Mouse (Mus musculus) lung, postnatal 10 days (tissue): Measurements from ENCODE around the gene Tmem247.

Experiments used
- DNase-seq: peaks from one replicate; pipeline ENCODE4 v3.0.0; 2021

Gene Tmem247

DNA sequence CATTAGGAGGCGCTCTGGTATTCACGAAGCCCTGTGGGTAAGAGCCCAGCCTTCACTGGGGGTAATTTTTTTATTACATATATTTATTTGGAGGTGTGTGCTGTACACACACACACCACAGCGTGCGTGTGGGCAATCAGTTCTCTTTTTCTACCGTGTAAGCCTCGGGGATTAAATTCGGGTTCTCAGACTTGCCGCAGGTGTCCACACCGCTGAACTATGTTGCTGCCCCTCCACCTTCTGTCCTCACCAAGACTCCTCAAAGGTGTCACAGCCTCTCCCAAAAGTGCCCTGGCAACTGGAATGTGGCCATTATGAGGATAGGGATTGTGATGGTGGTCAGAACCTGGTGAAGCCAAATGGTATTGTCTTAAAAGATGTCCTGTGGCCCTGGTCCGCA, at the start of gene Tmem247:
Tmem247 (plus strand) TSS at position 301 of the 400 bp plus-strand sequence.
- DNase-seq: no peak

DNA sequence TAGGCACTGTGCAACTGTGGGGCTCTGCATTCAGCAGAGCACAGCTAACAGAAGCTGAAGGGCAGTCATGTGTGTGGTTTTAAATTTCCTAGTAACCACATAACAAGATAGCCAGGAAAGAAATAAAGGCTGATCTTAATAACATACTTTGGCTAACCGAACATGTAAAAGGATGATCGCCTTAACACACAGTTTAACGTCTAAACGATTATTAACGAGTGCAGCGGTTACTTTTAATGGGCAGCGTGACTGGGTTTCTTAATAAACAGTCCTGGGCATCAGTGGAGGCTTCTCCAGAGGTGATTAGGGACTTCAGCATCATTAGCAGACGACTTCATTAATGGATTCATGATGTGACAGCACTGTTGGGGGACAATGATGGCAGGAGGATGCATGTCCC, 46.6 kb upstream of the Tmem247 start:
- no peak for DNase-seq

DNA sequence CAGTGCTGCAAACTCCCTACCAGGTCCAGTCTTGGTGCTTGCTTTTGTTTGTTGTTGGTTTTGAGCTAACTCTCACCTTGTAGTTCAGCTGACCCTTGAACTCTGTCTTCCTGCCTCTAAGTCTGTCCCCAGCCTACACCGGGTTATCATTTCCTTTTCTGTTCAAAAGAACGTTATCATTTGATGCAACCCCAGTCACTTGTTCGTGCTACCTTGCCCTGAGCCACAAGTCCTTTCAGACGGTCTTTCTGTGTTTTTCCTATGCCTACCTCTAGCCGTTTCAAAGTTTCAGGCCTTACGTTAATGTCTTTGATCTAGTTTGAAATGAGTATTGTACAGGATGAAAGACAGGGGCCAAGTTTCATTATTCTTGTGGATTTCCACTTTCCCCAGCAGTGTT, 44.5 kb upstream of the Tmem247 start:
- DNase-seq: no peak

DNA sequence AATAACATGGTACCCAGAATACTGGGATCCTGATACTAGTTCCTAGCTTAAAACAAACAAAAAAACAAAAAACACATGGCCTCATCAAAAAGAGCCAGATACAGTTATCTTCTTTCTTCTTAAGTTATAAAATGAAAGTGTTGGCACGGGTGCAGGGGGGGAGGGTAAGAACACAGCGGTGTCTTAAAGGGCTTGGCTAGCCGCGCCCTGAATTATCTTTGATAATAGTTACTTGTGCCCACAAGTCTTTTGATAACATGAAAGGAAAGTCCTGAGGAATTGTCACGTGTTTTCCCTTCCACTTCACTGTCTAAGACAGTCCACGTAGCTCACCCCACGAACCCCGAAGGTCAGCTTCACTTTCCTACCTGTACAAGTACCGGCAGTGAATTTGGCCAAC, 40.2 kb upstream of the Tmem247 start:
- no peak for DNase-seq

DNA sequence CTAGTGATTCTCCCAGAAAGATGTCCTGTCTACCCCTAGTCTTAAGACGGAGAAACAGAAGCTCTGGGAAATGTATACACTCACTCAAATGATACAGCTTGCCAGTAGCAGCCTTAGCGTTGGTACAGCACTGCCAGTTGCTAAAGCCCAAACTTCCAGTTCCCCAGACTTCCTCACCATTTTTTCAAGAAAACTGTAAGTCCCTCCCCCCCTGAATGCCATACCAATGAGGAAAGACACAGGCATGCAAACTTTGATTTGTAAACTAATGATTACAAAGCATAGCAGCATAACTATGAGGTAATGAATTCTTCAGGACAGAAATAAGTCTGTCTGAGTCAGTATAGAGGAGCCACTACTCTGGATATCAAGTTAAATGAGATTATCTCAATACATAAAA, 39.4 kb upstream of the Tmem247 start:
- peak; percentile 11 for DNase-seq

DNA sequence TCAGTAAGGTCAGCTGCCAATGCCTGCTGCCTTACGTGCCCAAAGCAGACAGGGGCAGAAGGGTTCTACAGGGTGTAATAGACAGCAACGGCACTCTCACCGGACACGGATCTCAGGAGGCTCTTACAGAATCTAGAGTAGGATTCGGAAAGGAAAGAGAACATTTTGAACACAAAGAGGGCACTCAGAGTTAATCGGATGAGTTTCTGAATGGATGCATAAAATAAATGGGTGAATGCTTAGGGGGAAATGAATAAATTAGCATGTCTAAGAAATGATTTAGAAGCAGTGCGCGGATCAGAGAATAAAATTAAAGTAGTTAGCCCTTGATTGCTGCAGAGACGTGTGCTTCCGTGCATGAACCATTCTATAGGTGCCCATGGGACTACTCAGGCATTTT, 37.1 kb upstream of the Tmem247 start:
- no peak for DNase-seq

DNA sequence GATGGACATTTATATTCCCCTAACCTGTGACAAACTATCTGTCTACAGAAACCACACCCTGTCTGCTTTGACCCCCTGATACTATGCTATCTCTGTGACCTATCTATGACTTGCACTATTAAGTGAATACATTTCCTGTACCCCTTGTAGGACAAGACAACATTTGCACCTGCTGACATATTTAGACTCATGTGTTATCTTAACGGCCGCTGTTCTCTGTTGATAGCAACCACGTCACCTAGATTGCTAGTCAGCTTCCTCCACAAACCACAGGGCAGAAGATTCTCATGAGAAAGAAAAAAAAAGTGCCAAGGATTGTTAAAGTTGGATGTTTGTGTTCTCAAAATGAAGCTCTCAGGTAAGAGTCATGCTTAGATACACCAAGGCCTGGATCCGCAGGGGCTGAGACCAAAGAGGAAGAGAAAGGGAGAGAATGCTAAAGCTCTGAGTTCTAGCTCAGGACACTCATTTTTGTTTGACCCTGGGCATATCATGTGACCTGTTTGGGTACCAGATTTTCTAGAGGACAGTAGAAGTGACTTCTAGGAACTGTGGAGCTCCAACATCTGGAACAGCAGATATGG, 36.6 kb upstream of the Tmem247 start:
- no peak for DNase-seq

DNA sequence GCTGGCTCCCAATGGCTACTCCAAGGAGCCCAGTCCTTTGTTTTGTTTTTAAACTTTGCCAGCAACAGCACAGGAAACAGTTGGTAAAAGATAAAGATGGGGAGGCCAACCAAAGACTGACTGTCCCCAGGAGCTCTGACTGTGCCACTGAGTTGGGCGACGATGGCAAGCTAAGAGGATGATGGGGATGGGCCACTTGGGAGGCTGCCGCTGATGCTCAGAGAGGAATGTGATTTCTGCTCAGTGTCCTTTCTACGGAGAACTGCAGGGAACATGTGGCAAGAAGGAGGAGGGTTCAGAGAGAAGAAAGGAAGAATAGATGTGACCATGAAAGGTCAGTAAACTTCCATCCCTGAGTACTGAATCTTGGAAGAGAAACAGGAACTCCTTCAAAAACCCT, 22.0 kb upstream of the Tmem247 start:
- DNase-seq: no peak

DNA sequence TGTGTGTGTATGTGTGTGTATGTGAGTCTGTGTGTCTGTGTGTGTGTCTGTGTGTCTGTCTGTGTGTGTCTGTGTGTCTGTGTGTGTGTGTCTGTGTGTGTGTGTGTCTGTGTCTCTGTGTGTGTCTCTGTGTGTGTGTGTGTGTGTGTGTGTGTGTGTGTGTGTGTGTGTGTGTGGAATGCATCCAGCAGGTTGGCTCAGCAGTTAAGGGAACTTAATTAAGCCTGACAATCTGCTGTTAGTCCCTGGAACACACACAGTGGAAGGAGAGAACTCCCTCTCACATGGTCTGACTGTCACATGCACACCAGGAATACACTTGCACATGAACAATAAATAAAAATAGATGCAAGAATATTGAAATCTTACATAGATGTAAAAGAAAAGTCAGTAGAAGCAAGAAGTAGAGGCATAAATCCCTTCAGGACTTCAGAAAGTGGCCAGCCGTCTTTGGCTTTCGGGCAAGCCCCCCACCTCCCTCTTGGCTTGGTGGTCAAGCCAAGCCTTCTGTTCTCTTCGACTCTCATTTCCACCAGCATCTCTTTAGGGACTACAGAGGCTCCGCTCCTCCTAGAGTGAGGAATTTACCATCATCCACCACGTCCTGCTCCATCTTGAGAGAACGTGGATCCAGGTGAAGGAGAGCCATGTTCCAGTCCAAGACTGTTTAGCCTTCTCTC, 19.5 kb upstream of the Tmem247 start:
- no peak for DNase-seq

DNA sequence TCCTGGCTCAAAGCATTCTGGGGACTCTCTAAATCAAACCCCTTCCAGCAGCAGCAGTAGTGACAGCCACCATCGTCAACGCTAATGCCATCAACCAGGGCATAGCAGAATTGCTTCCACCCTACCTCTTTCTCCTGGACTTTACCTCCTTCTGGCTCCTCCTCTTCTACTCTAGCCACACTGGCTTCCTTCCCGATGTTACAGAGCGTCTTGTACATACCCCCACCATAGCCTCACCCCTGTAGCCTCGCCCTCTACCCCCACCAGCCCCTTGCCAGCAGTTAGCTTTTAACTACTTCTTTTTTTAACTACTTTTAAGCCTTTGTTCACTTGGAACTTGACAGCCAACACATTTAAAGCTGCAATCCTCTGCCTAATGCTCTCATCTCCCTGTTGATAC, 17.3 kb upstream of the Tmem247 start:
- DNase-seq: no peak

DNA sequence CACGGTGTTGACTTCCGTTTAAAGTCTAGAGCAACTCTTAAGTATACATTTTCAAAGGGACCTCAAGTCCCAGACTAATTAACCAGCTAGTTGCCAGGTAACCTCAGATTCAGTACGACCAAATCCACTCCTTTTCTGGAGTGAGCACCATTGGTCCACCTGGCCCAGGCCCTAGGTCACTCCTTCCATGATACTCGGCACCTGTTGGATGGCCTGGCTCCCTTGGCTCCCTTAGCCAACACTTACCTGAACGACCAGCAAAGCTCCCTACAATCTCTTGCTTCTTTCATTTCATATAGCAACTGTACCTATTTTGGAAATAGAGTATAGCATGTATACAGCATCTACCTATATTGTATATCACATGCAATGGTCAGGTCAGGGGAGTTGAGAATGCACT, 16.6 kb upstream of the Tmem247 start:
- DNase-seq: no peak

DNA sequence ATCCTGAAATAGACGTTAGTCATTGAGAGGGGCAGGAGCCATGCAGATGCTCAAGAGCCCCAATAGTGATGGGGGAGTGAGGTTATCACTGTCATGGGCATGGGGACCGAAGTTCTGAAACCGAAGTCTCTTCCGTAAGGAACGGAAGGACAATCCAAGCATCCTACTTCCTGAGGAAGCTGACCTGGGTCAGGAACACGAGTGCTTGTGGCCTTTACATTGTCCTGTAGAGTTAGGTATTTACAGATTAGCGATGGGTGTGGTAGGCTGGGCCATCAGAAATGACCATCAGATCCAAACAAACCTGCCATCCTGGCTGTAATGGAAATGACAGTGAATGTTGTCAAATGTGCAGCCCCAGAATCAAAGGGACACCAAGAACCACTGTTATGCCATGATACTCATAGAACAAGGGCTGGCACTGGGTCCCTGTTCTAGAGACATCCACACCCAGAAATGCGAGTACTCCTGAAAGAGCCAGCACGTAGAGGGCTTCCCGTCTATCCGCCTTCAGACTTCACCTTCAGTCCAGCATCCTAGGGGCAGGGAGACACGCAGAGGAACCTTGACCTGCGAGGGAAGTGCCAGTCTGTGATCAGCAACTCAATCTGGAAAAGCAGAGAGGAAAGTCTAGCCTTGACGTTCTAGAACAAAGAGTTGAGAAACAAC, 14.6 kb upstream of the Tmem247 start:
- DNase-seq: no peak

DNA sequence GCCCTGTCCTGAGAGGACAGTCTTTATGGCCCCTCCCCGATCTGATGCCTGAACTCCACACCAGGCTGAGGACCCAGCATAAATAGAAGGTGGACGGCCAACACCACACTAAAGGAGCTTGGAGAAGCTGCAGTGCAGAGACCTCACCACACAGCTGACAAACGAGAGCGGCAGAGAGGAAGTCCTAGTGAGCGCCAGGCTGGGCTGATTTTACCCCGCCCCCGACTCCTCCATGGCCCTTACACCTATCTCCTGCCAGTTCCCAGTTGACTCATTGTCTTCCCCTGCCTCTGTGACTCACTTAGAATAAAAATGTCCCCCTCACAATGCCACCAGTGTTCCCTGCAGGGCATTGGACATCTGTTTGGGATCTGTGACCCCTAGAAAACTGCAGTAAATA, 13.6 kb upstream of the Tmem247 start:
- DNase-seq: peak; percentile 77

DNA sequence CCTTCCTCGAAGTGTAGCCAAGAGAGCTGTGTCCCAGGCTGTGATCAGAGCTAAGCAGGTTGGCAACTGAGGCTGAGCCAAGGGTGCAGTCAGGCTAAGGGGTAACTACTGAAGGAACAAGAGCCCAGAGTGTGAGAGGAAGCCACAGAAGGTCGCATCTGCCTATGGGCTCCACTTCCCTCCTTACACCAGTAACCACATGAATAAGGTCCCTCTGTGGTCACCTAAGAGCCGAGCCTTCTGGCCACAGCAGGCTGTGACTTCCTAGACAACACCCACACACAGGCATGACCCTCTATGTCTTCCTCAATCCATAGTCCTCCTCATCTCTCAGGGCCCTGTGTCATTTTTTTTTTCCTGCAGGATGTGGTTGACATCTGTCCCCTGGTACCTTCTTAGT, 12.9 kb upstream of the Tmem247 start:
- no peak for DNase-seq

DNA sequence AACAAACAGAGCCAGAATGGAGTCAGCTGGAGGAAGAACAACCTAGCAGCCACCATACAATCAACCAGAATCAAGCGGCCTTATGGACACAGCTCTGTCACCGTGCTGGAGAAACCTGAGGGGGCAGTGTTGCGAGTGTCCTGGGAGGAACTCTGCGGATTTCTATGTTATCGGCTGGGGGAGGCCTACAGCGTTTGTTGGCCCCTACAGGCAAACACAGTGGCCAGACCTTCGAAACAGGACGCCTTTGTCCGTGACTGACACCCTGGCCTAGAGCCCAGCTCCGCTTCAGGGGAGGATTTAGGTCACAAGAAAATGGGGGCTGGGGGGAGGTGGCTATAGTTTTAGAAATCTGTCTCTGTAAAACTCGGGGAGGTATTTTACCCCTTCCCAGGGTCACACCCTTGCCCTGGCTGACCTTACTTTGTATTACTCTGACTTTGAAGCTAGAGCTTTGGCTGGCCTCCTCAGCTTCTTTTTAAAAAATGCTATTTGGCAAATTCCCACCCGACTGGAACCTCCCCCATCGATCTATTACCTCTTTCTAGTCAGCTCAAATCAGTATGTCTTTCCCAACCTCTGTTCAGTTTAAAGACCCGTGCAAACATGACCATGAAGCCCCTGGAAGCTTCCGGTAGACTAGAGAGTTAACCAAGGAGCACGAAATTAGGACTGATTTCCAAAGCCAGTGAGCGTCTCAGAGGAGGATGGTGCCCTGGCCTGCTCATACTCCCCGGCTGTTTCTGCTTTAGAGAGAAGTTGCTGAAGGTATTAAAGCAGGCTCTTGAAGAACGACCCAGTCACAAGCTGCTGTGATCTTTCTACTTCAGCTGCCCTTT, 11.6 kb upstream of the Tmem247 start:
- peak; percentile 88 for DNase-seq

DNA sequence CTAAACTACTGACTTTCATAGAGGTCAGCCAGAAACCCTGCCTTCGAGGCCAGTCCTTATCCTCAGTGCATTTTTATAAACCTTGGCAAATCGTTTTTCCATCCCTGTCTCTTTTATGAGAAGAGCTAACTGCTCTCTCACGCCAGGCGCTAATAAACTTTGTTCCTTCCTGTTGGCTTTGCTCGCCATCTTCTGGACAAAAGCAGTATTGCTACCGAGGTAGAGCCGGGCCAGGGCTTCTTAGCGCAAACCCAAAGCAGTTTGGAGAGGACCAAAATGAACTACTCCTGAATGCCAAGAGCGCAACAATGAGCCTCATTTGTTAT, 11.0 kb upstream of the Tmem247 start:
- peak; percentile 94 for DNase-seq

DNA sequence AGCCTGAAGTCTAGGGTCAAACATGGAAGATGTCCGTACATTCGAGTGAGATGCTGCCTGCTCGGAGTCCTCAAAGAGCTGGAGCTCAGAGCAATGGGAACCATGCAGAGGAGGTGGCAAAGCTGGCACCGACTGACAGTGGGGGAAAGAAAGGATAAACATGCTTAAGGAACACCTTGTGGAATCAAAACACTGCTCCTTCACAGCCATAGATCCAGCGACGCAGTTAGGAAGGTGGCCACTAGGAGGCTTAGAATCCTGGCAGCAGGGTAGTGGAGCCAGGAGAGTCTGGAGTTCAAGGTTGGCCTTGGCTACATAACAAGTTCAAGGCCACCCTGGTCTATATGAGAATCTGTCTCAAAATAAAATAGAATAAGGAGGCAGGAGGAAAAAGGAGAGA, 10.5 kb upstream of the Tmem247 start:
- DNase-seq: peak; percentile 27

DNA sequence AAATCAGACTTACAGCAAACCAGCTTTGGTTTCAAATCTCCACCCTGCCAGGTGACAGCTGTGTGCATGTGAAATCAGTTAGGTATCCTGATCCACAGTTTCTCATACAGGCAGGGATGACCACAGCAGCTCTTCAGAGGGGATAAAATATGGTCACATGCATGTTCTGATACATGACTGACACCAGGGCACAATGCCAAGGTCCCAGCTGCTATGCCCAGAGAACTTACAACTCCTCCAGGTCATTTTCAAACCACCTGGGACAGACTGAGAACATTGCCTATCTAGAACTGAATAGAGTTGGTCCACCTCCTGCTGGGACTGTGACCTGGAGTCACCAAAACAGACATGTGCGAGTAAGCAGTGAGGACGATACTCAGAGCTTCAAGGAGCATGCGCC, 10.1 kb upstream of the Tmem247 start:
- no peak for DNase-seq

DNA sequence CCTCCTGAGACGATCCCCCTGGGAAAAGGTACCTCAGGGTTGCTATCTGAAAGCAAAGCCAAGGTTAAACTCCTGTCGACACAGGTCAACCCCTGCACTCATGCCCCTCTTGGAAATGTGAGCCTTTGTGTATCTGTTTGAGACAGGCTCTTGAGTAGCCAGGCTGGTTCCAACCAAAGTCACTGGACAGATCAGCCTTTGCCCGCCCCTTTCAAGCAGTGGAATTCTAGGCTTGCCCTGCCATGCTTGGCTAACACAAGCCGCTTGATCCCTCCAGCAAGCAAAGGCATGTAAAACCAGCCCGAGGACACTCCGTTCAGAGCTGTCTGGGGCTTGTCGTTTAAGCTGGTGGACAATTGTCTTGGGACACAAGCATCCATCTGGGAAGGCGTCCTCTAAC, 8.8 kb upstream of the Tmem247 start:
- DNase-seq: no peak

DNA sequence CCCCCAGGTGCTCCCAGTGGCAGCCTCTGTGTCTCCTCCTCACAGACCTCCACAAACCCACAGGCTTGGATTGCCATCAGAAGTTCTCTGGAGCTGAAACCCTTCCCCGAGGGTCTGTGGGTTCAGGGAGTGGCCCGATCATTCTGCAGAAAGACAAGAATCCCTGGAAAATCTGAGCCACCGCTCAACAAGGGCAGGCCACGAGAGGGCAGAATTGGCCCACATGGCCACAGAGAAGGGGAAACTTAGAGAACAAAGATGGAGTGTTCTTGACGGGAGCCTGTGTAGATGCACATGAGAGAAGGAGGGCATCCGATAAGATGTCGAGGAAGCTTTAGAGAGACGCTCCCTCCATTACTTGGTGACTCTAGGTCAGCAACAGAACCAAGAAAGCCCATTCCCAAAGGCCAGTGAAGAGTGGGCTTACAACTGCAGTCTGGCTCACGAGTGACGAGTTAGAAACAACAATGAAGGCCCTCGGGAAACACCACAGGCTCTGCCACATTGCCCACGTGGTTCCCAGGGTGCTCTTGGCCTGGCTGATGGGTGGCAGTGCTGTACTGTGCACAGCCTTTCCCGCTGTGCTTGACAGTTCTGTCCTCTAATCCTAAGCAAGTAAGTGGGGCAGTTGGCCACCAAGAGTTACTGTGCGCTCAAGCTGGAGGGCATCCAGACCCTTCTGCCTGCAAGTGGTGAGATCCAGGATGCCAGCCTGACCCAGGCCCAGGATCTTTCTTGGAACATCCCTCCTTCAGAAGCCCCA, 7.2 kb upstream of the Tmem247 start:
- peak; percentile 58 for DNase-seq

DNA sequence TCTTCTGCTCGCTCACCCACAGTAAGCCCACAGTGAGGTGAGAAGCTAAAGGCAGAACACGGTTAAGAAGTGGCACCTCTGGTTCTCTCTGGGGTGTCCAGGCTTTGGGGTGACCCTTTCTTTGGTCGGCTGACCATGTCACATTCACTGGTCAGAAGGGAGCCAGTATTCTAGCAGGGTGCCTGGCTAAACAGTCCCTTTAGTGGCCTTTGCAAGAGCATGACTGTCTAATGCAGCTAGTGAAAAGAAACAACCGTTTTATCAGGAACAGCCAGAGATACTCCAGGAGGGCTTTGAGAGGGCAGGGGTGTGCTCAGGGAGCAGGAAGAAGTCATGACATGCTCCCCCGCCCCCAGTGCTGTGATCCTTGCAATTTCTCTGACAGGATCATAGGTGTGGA, 5.9 kb upstream of the Tmem247 start:
- DNase-seq: no peak

DNA sequence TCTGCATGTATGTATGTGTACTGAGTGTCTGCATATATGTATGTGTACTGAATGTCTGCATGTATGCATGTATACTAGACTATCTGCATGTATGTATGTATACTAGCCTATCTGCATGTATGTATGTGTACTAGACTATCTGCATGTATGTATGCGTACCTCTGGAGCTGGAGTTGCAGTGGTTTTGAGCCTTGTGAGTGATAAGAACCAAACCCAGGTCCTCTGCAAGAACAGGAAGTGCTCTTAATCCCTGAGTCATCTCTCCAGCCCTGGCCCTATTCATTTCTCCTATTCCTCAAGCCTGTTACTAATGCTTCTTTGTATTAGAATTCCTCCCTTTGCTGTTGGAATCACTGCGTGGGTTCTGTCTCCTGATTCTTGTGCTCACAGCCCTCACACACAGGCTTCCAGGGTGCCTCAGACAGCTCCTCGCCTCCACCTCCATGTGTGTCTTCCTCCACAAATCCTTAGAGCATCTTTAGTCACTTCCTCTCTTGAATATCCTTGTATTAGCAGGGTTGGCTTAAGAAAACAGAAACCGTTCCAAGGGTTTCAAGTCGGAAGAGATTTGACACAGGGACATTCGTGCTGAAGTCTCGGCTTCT, 4.0 kb upstream of the Tmem247 start:
- DNase-seq: no peak

DNA sequence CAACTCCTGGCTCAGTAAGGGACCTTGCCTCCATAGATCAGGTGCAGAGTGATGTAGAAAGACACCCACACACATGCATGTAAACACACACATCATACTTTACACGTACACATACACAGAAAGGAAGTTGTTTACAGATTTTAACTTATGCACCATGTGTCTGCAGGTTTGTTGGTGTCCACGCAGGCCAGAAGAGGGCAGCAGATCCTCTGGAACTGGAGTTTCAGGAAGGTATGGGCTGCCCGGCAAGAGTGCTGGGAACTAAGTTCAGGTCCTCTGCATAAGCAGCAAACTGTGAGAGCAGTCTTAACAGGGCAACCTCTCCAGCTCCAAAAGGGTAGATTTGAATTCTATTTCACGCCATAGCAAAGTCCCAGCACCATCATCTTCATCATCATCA, 1.6 kb upstream of the Tmem247 start:
- no peak for DNase-seq
